26 mouse cellular contexts compared by ENCODE assay signal in the genomic region with DNA sequence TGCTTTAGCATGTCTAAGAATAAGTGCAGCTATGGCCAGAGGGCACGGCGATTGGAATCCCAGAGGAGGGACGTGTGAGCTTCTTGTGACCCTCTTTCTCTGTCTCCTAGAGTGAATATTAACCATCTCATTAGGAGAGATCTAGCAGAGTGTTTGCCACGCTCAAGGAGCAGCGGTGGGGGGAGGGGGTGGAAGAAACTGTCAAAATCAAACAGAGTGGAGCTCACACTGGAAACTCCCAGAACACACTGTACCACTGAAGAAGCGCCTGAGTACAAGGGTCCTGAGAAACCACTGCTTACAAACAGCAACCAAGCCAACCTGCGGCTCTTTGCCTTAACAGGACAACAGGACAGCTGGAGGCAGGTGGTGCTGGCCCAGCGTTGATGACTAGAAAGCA. TPM values are rescaled to one million over a fixed set of nuclear protein-coding genes. Genes with fewer than 3 reads are reported as not detected.
DNase-seq lines count a peak whose midpoint lies in the region; ATAC-seq and TF ChIP-seq lines count a peak whose summit lies in the region.
"Had no signal": no experiment of that assay in that cellular context is flagged by ENCODE, and none has a peak within 500 bp of the region (broad histone marks: within the 10 kb centered on the region; RNA-seq: fewer than 3 reads in every experiment).

No protein-coding gene starts in this region.

- 66% methylated on average over 8 of the region's 8 CpGs for WGBS in liver, postnatal 0 days (ENCODE audit: insufficient replicate concordance)
- 76% methylated on average over 8 of the region's 8 CpGs for WGBS in forebrain, embryonic 11.5 days
- 82% methylated on average over 8 of the region's 8 CpGs for WGBS in midbrain, embryonic 10.5 days

- H3K27ac ChIP-seq in liver, postnatal 0 days (ENCODE audit: low read depth), result no peak overlapping the region
- no peak overlapping the region for H3K27ac ChIP-seq in forebrain, embryonic 11.5 days (ENCODE audit: low read depth, low read length)
- H3K27ac ChIP-seq in midbrain, embryonic 10.5 days (replicated peaks), result no peak overlapping the region
- H3K27ac ChIP-seq: heart, adult 2 months; heart, embryonic 13.5 days; hindbrain, embryonic 15.5 days; limb, embryonic 12.5 days; liver, embryonic 15.5 days; lung, embryonic 15.5 days; midbrain, embryonic 13.5 days; neural tube, embryonic 13.5 days had no signal

- peak; percentile 76 for DNase-seq in kidney, adult 9 months
- DNase-seq in kidney, postnatal 14 days, result peak; percentile 46
- DNase-seq in liver, postnatal 0 days, result no peak
- no peak for DNase-seq in forebrain, embryonic 11.5 days (ENCODE audit: low spot score)
- DNase-seq in midbrain, embryonic 10.5 days (ENCODE audit: low spot score), result no peak
- DNase-seq: adrenal gland, adult 8-10 months; B cell, adult 2 months; cerebellum, adult 8-10 months; cerebellum, postnatal 25 days; gastrocnemius, postnatal 14 days; heart, adult 2 months; heart, postnatal 10 days; right cerebral cortex, postnatal 4 days; thymus, postnatal 4 days had no signal

- no peak for TF ChIP-seq CTCF in liver, postnatal 0 days (IDR thresholded peaks at IDR 0.05; ENCODE audit: low read depth)

- peaks cover 2% of the 10 kb centered on the region; the same call in 1 of the 2 replicates for H3K9me3 ChIP-seq in liver, postnatal 0 days (ENCODE audit: low read length)
- no peaks in the 10 kb centered on the region; the same call in 1 of the 2 replicates for H3K9me3 ChIP-seq in forebrain, embryonic 11.5 days (ENCODE audit: control insufficient read depth, low read length)
- no peaks in the 10 kb centered on the region for H3K9me3 ChIP-seq in midbrain, embryonic 10.5 days (replicated peaks)
- H3K9me3 ChIP-seq: limb, embryonic 12.5 days; liver, embryonic 15.5 days; lung, embryonic 15.5 days; midbrain, embryonic 13.5 days; neural tube, embryonic 13.5 days had no signal

- 0 out of 2 replicates have a peak, but pooled peaks have one; percentile 2 for ATAC-seq in granulocyte monocyte progenitor cell, adult 5-6 weeks (replicated peaks; ENCODE audit: poor library complexity, severe bottlenecking)
- no peak for ATAC-seq in liver, postnatal 0 days
- no peak for ATAC-seq in forebrain, embryonic 11.5 days (replicated peaks; ENCODE audit: low FRiP score)
- ATAC-seq: activated CD4-positive, CD25-positive, alpha-beta regulatory T cell, adult 4 months; forebrain, embryonic 14.5 days; inflammation-experienced regulatory T-cells, adult 6 months; midbrain, embryonic 13.5 days had no signal

- no peak overlapping the region for H3K4me3 ChIP-seq in liver, postnatal 0 days (ENCODE audit: low read depth, low read length)
- no peak overlapping the region for H3K4me3 ChIP-seq in forebrain, embryonic 11.5 days (ENCODE audit: low read depth, low read length)
- no peak overlapping the region for H3K4me3 ChIP-seq in midbrain, embryonic 10.5 days
- H3K4me3 ChIP-seq: heart, adult 2 months; heart, embryonic 13.5 days; hindbrain, embryonic 15.5 days; limb, embryonic 12.5 days; liver, embryonic 15.5 days; lung, embryonic 15.5 days; megakaryocyte, embryonic 14.5 days; midbrain, embryonic 13.5 days; neural tube, embryonic 13.5 days had no signal

- H3K36me3 ChIP-seq in liver, postnatal 0 days (replicated peaks; ENCODE audit: insufficient read depth, low read length), result no peaks in the 10 kb centered on the region
- H3K36me3 ChIP-seq in forebrain, embryonic 11.5 days (ENCODE audit: control insufficient read depth, insufficient read depth, low read length), result no peaks in the 10 kb centered on the region
- H3K36me3 ChIP-seq in midbrain, embryonic 10.5 days, result no peaks in the 10 kb centered on the region
- H3K36me3 ChIP-seq: heart, embryonic 13.5 days; hindbrain, embryonic 15.5 days; limb, embryonic 12.5 days; liver, embryonic 15.5 days; lung, embryonic 15.5 days; midbrain, embryonic 13.5 days; neural tube, embryonic 13.5 days had no signal

- no peak for TF ChIP-seq EP300 in liver, postnatal 0 days (IDR thresholded peaks at IDR 0.05; ENCODE audit: low read depth)

- no peaks in the 10 kb centered on the region for H3K27me3 ChIP-seq in liver, postnatal 0 days (ENCODE audit: insufficient read depth, low read length)
- no peaks in the 10 kb centered on the region for H3K27me3 ChIP-seq in forebrain, embryonic 11.5 days (ENCODE audit: control insufficient read depth, insufficient read depth, low read length)
- H3K27me3 ChIP-seq in midbrain, embryonic 10.5 days (ENCODE audit: low read depth, poor library complexity, severe bottlenecking), result peaks cover 9% of the 10 kb centered on the region; the same call in 1 of the 2 replicates
- H3K27me3 ChIP-seq: hindbrain, embryonic 15.5 days; midbrain, embryonic 13.5 days; neural tube, embryonic 13.5 days had no signal

- no peak overlapping the region for H3K9ac ChIP-seq in liver, postnatal 0 days (replicated peaks)
- H3K9ac ChIP-seq in forebrain, embryonic 11.5 days (ENCODE audit: low read length), result no peak overlapping the region
- H3K9ac ChIP-seq: heart, embryonic 13.5 days; hindbrain, embryonic 15.5 days; limb, embryonic 12.5 days; liver, embryonic 15.5 days; lung, embryonic 15.5 days; midbrain, embryonic 13.5 days; neural tube, embryonic 13.5 days had no signal

- H3K4me1 ChIP-seq in liver, postnatal 0 days (ENCODE audit: insufficient read depth), result no peaks in the 10 kb centered on the region
- no peaks in the 10 kb centered on the region for H3K4me1 ChIP-seq in forebrain, embryonic 11.5 days (replicated peaks; ENCODE audit: control insufficient read depth, insufficient read depth, low read length)
- no peaks in the 10 kb centered on the region for H3K4me1 ChIP-seq in midbrain, embryonic 10.5 days
- H3K4me1 ChIP-seq: heart, embryonic 13.5 days; hindbrain, embryonic 15.5 days; limb, embryonic 12.5 days; liver, embryonic 15.5 days; lung, embryonic 15.5 days; neural tube, embryonic 13.5 days had no signal

- H3K4me2 ChIP-seq in liver, postnatal 0 days (ENCODE audit: low read depth, low read length), result no peak overlapping the region
- H3K4me2 ChIP-seq in forebrain, embryonic 11.5 days (ENCODE audit: low read depth, low read length, severe bottlenecking), result no peak overlapping the region
- H3K4me2 ChIP-seq: heart, embryonic 13.5 days; hindbrain, embryonic 15.5 days; limb, embryonic 12.5 days; liver, embryonic 15.5 days; lung, embryonic 15.5 days; midbrain, embryonic 13.5 days; neural tube, embryonic 13.5 days had no signal

RNA-seq across cellular contexts. Expression of a gene that starts 6.8 kb away (rescaled TPM):
- 36.4 and 44.3 TPM in 2 replicates for total RNA-seq in granulocyte monocyte progenitor cell, adult 5-6 weeks (2014; fragmentation: Nextera tagmentation)
- total RNA-seq in granulocyte monocyte progenitor cell, adult 5-6 weeks (2017), result 52.5 and 56.6 TPM in 2 replicates
- polyA plus RNA-seq in liver, postnatal 0 days (2015; fragmentation: Nextera tagmentation; extraction: Ambion mirVana), result 8.1 and 9.6 TPM in 2 replicates
- polyA plus RNA-seq in forebrain, embryonic 11.5 days (2014; fragmentation: Nextera tagmentation; extraction: Ambion mirVana), result 72.2 and 87.2 TPM in 2 replicates
- 70.4 and 90.6 TPM in 2 replicates for polyA plus RNA-seq in midbrain, embryonic 10.5 days (2016; fragmentation: Nextera tagmentation; extraction: Ambion mirVana)

RNA-seq across cellular contexts. Expression of a gene that starts 43.4 kb away (rescaled TPM):
- 1.1 and 1.5 TPM in 2 replicates for total RNA-seq in granulocyte monocyte progenitor cell, adult 5-6 weeks (2014; fragmentation: Nextera tagmentation)
- total RNA-seq in granulocyte monocyte progenitor cell, adult 5-6 weeks (2017), result 0.36 and 4.4 TPM in 2 replicates
- 51.0 and 55.0 TPM in 2 replicates for polyA plus RNA-seq in liver, postnatal 0 days (2015; fragmentation: Nextera tagmentation; extraction: Ambion mirVana)
- 4.6 and 4.8 TPM in 2 replicates for polyA plus RNA-seq in forebrain, embryonic 11.5 days (2014; fragmentation: Nextera tagmentation; extraction: Ambion mirVana)
- polyA plus RNA-seq in midbrain, embryonic 10.5 days (2016; fragmentation: Nextera tagmentation; extraction: Ambion mirVana), result 5.3 and 5.7 TPM in 2 replicates

Comparison
In these comparisons a context has a peak if more than half of its experiments do, and no peak if none do; other contexts are left out.
1. DNase-seq: peak in kidney, adult 9 months (single experiment) and kidney, postnatal 14 days (single experiment); none in liver, postnatal 0 days (single experiment), forebrain, embryonic 11.5 days (single experiment) and midbrain, embryonic 10.5 days (single experiment).